Mouse (Mus musculus) heart, postnatal 0 days (tissue): ENCODE results near the gene Chst14. TPM values are rescaled to one million over a fixed set of nuclear protein-coding genes. Genes with fewer than 3 reads are reported as not detected.

Experiments used
- ATAC-seq: fragments of 200-750 bp; cut with Nextera tagmentation; 2 replicates; pipeline ENCODE4 v1.8.0; 2017; ENCODE audit warnings: low read depth, moderate number of reproducible peaks, moderate library complexity; ENCODE audit not compliant: insufficient read depth
- DNase-seq: peaks from one replicate; pipeline ENCODE4 v3.0.0-alpha.2; 2016; ENCODE audit warnings: low spot score
- H3K27ac ChIP-seq: fragments of 300-500 bp; sonication (generic); 2 replicates; pipeline ENCODE4 v1.5.1; 2014; ENCODE audit warnings: low read depth, mild to moderate bottlenecking
- H3K27me3 ChIP-seq: fragments of 300-500 bp; sonication (generic); 2 replicates; pipeline ENCODE4 v1.6.1; 2014; ENCODE audit warnings: low read length, mixed read lengths; ENCODE audit not compliant: control insufficient read depth, insufficient read depth
- H3K36me3 ChIP-seq: fragments of 300-500 bp; sonication (generic); replicated peaks from 2 replicates; pipeline ENCODE4 v1.6.1; 2014; ENCODE audit warnings: low read length, mixed read lengths; ENCODE audit not compliant: control insufficient read depth, insufficient read depth
- H3K4me1 ChIP-seq: fragments of 300-500 bp; sonication (generic); 2 replicates; pipeline ENCODE4 v1.6.1; 2014; ENCODE audit warnings: antibody characterized with exemption; ENCODE audit not compliant: control insufficient read depth, insufficient read depth
- H3K4me2 ChIP-seq: fragments of 300-500 bp; sonication (generic); 2 replicates; pipeline ENCODE4 v1.6.1; 2014; ENCODE audit warnings: low read depth, mild to moderate bottlenecking, low read length, moderate library complexity
- H3K4me3 ChIP-seq: fragments of 300-500 bp; sonication (generic); 2 replicates; pipeline ENCODE4 v1.5.1; 2014; ENCODE audit warnings: low read depth, low read length
- H3K9ac ChIP-seq: fragments of 300-500 bp; sonication (generic); replicated peaks from 2 replicates; pipeline ENCODE4 v1.6.1; 2014; ENCODE audit warnings: low read depth, low read length, mixed read lengths
- H3K9me3 ChIP-seq: fragments of 300-500 bp; sonication (generic); replicated peaks from 2 replicates; pipeline ENCODE4 v1.6.1; 2016; ENCODE audit warnings: low read length; ENCODE audit not compliant: control insufficient read depth
- CTCF ChIP-seq: IDR thresholded peaks from 2 replicates; pipeline ENCODE4 v1.5.1; 2016; ENCODE audit warnings: antibody characterized with exemption, control low read depth, low read depth
- EP300 ChIP-seq: IDR thresholded peaks from 2 replicates; pipeline ENCODE4 v1.6.1; 2016; ENCODE audit warnings: antibody characterized with exemption, low read depth
- WGBS: fragments of 180-500 bp; shearing (Covaris S2); extraction: QIAGEN DNeasy Blood & Tissue Kit; methylation state at CpG from one replicate; pipeline ENCODE4 v1.1.7; 2014; 5-methylcytosine and 5-hydroxymethylcytosine counted together
- polyA plus RNA-seq: library from polyadenylated mRNA; unstranded; fragments of >200 nt; fragmentation: Nextera tagmentation; extraction: Ambion mirVana; gene quantifications from 2 replicates; pipeline ENCODE4 v1.2.1, GENCODE M21; 2015
- total RNA-seq: library from RNA; depleted of rRNA; stranded (reverse); fragments of >200 nt; gene quantifications from 2 replicates; pipeline ENCODE4 v1.2.3, GENCODE M21; 2014; ENCODE audit warnings: low replicate concordance

Gene Chst14
- total and polyA plus RNA-seq, 2 experiments from 2014 or later: 10.8 to 12.8 TPM

- no peak overlapping the region for H3K4me2 ChIP-seq
- peaks cover 17% of the 10 kb centered on the region for H3K4me1 ChIP-seq
- H3K4me3 ChIP-seq: no peak overlapping the region
- ATAC-seq: no peak
- DNase-seq: no peak
- no peaks in the 10 kb centered on the region for H3K9me3 ChIP-seq
- H3K27me3 ChIP-seq: peaks cover 67% of the 10 kb centered on the region
- no peak for TF ChIP-seq EP300
- TF ChIP-seq CTCF: no peak
- 3% methylated on average over 11 of the region's 11 CpGs for WGBS
- H3K36me3 ChIP-seq: no peaks in the 10 kb centered on the region
- no peak overlapping the region for H3K27ac ChIP-seq
- H3K9ac ChIP-seq: no peak overlapping the region
These were observed 28.5 kb upstream of the Chst14 start for GRCm38 (mm10) chr2:118897808-118898207.

DNA sequence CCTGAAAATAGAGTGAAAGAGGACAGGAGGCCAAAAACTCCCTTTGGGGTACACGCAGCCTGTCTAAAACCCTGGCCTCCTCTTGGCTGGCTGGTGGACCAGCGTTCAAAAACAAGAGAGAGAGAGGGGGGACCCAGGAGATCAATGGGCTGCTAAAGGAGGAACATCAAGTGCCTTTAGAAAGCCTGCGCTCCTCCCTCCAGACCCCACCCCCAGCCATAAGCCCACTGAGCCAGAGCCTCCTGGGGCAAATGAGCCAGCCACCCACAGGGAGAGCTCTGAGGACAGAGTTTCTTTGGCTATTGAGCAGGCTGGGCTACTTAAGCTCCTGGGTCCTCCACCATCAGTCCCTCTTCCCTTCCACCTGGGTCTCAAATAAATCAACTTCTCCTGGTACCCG lies 27.5 kb upstream of the Chst14 start:
- Histone ChIP-seq H3K4me1 (peaks cover 25% of the 10 kb centered on the region), H3K4me3 (no peak overlapping the region), H3K27ac (no peak overlapping the region), H3K4me2 (no peak overlapping the region), H3K36me3 (no peaks in the 10 kb centered on the region), H3K27me3 (peaks cover 63% of the 10 kb centered on the region), H3K9me3 (no peaks in the 10 kb centered on the region), H3K9ac (no peak overlapping the region)
- 12% methylated on average over 4 of the region's 4 CpGs for WGBS
- TF ChIP-seq CTCF (no peak), EP300 (no peak)
- ATAC-seq (no peak), DNase-seq (no peak)

GRCm38 (mm10) chr2:118899306-118899705 lies 27.0 kb upstream of the Chst14 start:
- H3K36me3 ChIP-seq: no peaks in the 10 kb centered on the region
- 13% methylated on average over 7 of the region's 7 CpGs for WGBS
- H3K9ac ChIP-seq: no peak overlapping the region
- H3K4me2 ChIP-seq: no peak overlapping the region
- TF ChIP-seq CTCF (no peak), EP300 (no peak)
- H3K27me3 ChIP-seq: peaks cover 63% of the 10 kb centered on the region
- no peaks in the 10 kb centered on the region for H3K9me3 ChIP-seq
- H3K4me1 ChIP-seq: peaks cover 28% of the 10 kb centered on the region
- H3K4me3 ChIP-seq: no peak overlapping the region
- DNase-seq (no peak), ATAC-seq (no peak)
- H3K27ac ChIP-seq: no peak overlapping the region

- Histone ChIP-seq H3K4me2 (peak within 1 kb of the TSS; percentile 100), H3K9me3 (no peaks in the 10 kb centered on the region), H3K36me3 (no peaks in the 10 kb centered on the region), H3K27me3 (peaks cover 56% of the 10 kb centered on the region), H3K4me1 (peaks cover 28% of the 10 kb centered on the region), H3K27ac (no peak within 1 kb of the TSS), H3K4me3 (peak within 1 kb of the TSS; percentile 94), H3K9ac (peak within 1 kb of the TSS; percentile 85; the same call in 1 of the 2 replicates)
- WGBS: 2% methylated on average over 32 of the region's 32 CpGs
- DNase-seq: peak; percentile 15
- no peak for ATAC-seq
- TF ChIP-seq CTCF (no peak), EP300 (no peak)
These were observed 26.1 kb upstream of the Chst14 start, which contains the start of gene Bahd1 for GRCm38 (mm10) chr2:118899981-118900825. Gene Bahd1 (plus strand): TSS chr2:118900377.

DNA sequence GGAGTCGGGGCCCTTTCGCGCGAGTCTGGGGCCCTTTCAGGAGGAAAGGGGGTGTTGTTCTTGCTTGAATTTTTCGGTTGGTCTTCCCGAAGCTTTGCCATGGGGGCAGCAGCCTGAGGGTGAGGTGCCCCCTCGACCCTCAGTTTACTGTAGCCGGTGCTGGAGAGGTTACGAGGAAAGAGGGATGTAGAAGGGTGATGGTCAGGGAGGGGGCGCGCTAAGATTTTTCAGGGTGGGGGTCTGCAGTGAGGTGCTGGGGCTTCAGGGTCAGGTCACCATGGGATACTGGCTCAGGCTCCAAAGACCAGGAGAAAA lies 25.5 kb upstream of the Chst14 start:
- 0% methylated on average over 11 of the region's 11 CpGs for WGBS
- peaks cover 28% of the 10 kb centered on the region for H3K4me1 ChIP-seq
- H3K4me3 ChIP-seq: peak overlapping the region; percentile 94
- TF ChIP-seq EP300: no peak
- ATAC-seq (no peak), DNase-seq (no peak)
- H3K27me3 ChIP-seq: peaks cover 50% of the 10 kb centered on the region
- no peaks in the 10 kb centered on the region for H3K36me3 ChIP-seq
- H3K4me2 ChIP-seq: peak overlapping the region; percentile 100
- no peaks in the 10 kb centered on the region for H3K9me3 ChIP-seq
- H3K9ac ChIP-seq: no peak overlapping the region; the same call in 1 of the 2 replicates
- H3K27ac ChIP-seq: no peak overlapping the region
